Mouse (Mus musculus) layer of hippocampus, adult 11-12 months (tissue): ENCODE data around the gene Zfp93.
"Not testable (repeated sequence)": the region's sequence is repeated elsewhere in the genome, so short reads cannot be mapped to it uniquely, and the experiment has no call there.

Experiments used
- DNase-seq: peaks from one replicate; pipeline ENCODE4 v3.0.0; 2022; ENCODE audit warnings: low spot score

Gene Zfp93

GRCm38 (mm10) chr7:24270288-24270672 lies at the start of gene Zfp93:
Gene Zfp93 (plus strand): TSS chr7:24270420.
- peak; percentile 85 for DNase-seq

- peak; percentile 73 for DNase-seq
Measured at GRCm38 (mm10) chr7:24237040-24237791, 33.0 kb upstream of the Zfp93 start, which contains the start of gene Zfp109. Gene Zfp109 (minus strand): TSS chr7:24237560.

- DNase-seq = no peak
Measured at GRCm38 (mm10) chr7:24253779-24254615, 16.2 kb upstream of the Zfp93 start.

GRCm38 (mm10) chr7:24254633-24255474 lies 15.4 kb upstream of the Zfp93 start, which contains the start of gene Zfp108:
Gene Zfp108 (plus strand): TSS chr7:24254794.
- peak; percentile 90 for DNase-seq

- no peak for DNase-seq
Measured at GRCm38 (mm10) chr7:24259306-24259999, 10.8 kb upstream of the Zfp93 start.

GRCm38 (mm10) chr7:24260000-24260312 lies 10.3 kb upstream of the Zfp93 start:
- DNase-seq = no peak

GRCm38 (mm10) chr7:24268176-24269155 lies 1.8 kb upstream of the Zfp93 start:
- no peak for DNase-seq

GRCm38 (mm10) chr7:24269256-24269655 lies 964 bp upstream of the Zfp93 start:
- DNase-seq = no peak

GRCm38 (mm10) chr7:24269667-24270287 lies 443 bp upstream of the Zfp93 start:
- no peak for DNase-seq

GRCm38 (mm10) chr7:24271191-24271590 lies 971 bp downstream of the Zfp93 start:
- DNase-seq = no peak

- no peak for DNase-seq
Measured at GRCm38 (mm10) chr7:24274456-24274855, 4.2 kb downstream of the Zfp93 start.

GRCm38 (mm10) chr7:24278771-24279170 lies 8.6 kb downstream of the Zfp93 start:
- DNase-seq = not testable (repeated sequence)

GRCm38 (mm10) chr7:24280031-24280857 lies 10.0 kb downstream of the Zfp93 start:
- DNase-seq = no peak

GRCm38 (mm10) chr7:24280858-24281145 lies 10.6 kb downstream of the Zfp93 start:
- no peak for DNase-seq

GRCm38 (mm10) chr7:24286090-24286489 lies 15.9 kb downstream of the Zfp93 start:
- DNase-seq = no peak

GRCm38 (mm10) chr7:24286916-24287315 lies 16.7 kb downstream of the Zfp93 start:
- no peak for DNase-seq

GRCm38 (mm10) chr7:24287670-24288069 lies 17.4 kb downstream of the Zfp93 start:
- DNase-seq = no peak

GRCm38 (mm10) chr7:24288512-24288911 lies 18.3 kb downstream of the Zfp93 start:
- no peak for DNase-seq

GRCm38 (mm10) chr7:24290106-24290693 lies 20.0 kb downstream of the Zfp93 start:
- no peak for DNase-seq
